Mouse (Mus musculus): Measurements from ENCODE around the gene Lhx2.
A peak's percentile ranks its signal among the peaks of the same experiment; 100 is the strongest.

Gene Lhx2

GRCm38 (mm10) chr2:38410227-38410626, 71.1 kb downstream of the Lhx2 start:
- no peak for DNase-seq (ENCODE audit: low spot score)

- no peak for DNase-seq (ENCODE audit: low spot score)
Observed at GRCm38 (mm10) chr2:38412599-38413177, 73.6 kb downstream of the Lhx2 start.

GRCm38 (mm10) chr2:38417970-38418369, 78.9 kb downstream of the Lhx2 start:
- peak; percentile 60 for DNase-seq (ENCODE audit: low spot score)
